Mouse (Mus musculus) limb, embryonic 14.5 days (tissue): ENCODE data around the gene Utf1. TPM values are rescaled to one million over a fixed set of nuclear protein-coding genes. Genes with fewer than 3 reads are reported as not detected.

Source experiments
- ATAC-seq: fragments of 200-750 bp; cut with Nextera tagmentation; 2 replicates; pipeline ENCODE4 v1.8.0; 2017; ENCODE audit warnings: low read depth, moderate number of reproducible peaks, moderate TSS enrichment; ENCODE audit not compliant: low FRiP score
- DNase-seq: peaks from one replicate; pipeline ENCODE4 v3.0.0-alpha.2; 2015; ENCODE audit warnings: low spot score
- H3K27ac ChIP-seq: fragments of 300-500 bp; sonication (generic); replicated peaks from 2 replicates; pipeline ENCODE4 v1.5.1; 2014; ENCODE audit warnings: low read depth, mild to moderate bottlenecking, low read length, moderate library complexity, mixed read lengths
- H3K27me3 ChIP-seq: fragments of 300-500 bp; sonication (generic); 2 replicates; pipeline ENCODE4 v1.6.1; 2014; ENCODE audit warnings: low read length, mixed read lengths; ENCODE audit not compliant: control insufficient read depth, insufficient read depth
- H3K36me3 ChIP-seq: fragments of 300-500 bp; sonication (generic); 2 replicates; pipeline ENCODE4 v1.6.1; 2014; ENCODE audit warnings: mild to moderate bottlenecking, low read length, moderate library complexity, mixed read lengths; ENCODE audit not compliant: control insufficient read depth, insufficient read depth
- H3K4me1 ChIP-seq: fragments of 300-500 bp; sonication (generic); 2 replicates; pipeline ENCODE4 v1.6.1; 2014; ENCODE audit warnings: antibody characterized with exemption, low read length, mixed read lengths; ENCODE audit not compliant: control insufficient read depth, insufficient read depth
- H3K4me2 ChIP-seq: fragments of 300-500 bp; sonication (generic); replicated peaks from 2 replicates; pipeline ENCODE4 v1.6.1; 2014; ENCODE audit warnings: low read depth, mild to moderate bottlenecking, low read length, moderate library complexity; ENCODE audit not compliant: severe bottlenecking
- H3K4me3 ChIP-seq: fragments of 300-500 bp; sonication (generic); replicated peaks from 2 replicates; pipeline ENCODE4 v1.5.1; 2014; ENCODE audit warnings: low read length
- H3K9ac ChIP-seq: fragments of 300-500 bp; sonication (generic); 2 replicates; pipeline ENCODE4 v1.6.1; 2014; ENCODE audit warnings: mild to moderate bottlenecking, low read depth, low read length, moderate library complexity; ENCODE audit not compliant: severe bottlenecking
- H3K9me3 ChIP-seq: fragments of 300-500 bp; sonication (generic); 2 replicates; pipeline ENCODE4 v1.6.1; 2016; ENCODE audit warnings: low read length; ENCODE audit not compliant: control insufficient read depth
- POLR2A ChIP-seq: fragments of 200-500 bp; IDR thresholded peaks from 2 replicates; pipeline ENCODE4 v1.8.0; 2012; ENCODE audit warnings: inconsistent platforms, mild to moderate bottlenecking, moderate library complexity, borderline replicate concordance; ENCODE audit not compliant: insufficient read depth, insufficient read length; ENCODE audit errors: extremely low read depth
- WGBS: fragments of 180-500 bp; shearing (Covaris S2); extraction: QIAGEN DNeasy Blood & Tissue Kit; methylation state at CpG from one replicate; pipeline ENCODE4 v1.1.7; 2014; 5-methylcytosine and 5-hydroxymethylcytosine counted together
- polyA plus RNA-seq, 2 experiments: library from polyadenylated mRNA; depleted of rRNA in 1 of 2; stranded (reverse) in 1 of 2; unstranded in 1 of 2; fragments of >200 nt; fragmentation: Nextera tagmentation in 1 of 2; extraction: Ambion mirVana in 1 of 2; gene quantifications; 2 replicates each; pipeline versions ENCODE4 v1.2.1 to v1.2.3; 2012 to 2014

The Utf1 gene
- polyA plus RNA-seq, 2 experiments, result 0.11 to 0.15 TPM

DNA sequence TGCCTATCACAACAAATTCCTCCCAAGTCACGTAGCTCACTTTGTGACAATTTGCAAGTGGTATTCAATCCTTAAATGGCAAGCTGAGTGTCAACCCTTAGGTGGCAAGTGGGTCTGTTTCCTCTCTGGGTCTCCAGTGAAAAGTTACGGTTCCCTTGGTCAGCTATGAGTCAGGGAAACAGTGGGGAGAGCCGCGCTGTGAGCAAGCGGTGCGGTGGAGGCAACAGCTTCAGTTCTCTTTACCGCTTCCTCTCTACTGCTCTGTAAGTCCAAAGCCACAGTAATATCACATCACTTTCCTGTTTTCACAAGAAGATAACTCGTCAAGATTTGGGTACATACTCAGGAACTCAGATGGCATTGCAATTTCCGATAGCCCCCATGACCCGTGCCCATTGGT lies 30.7 kb downstream of the Utf1 start:
- Histone ChIP-seq H3K36me3 (no peaks in the 10 kb centered on the region), H3K9me3 (no peaks in the 10 kb centered on the region), H3K9ac (no peak overlapping the region), H3K4me1 (no peaks in the 10 kb centered on the region), H3K4me3 (no peak overlapping the region), H3K27me3 (no peaks in the 10 kb centered on the region), H3K4me2 (no peak overlapping the region), H3K27ac (no peak overlapping the region)
- 85% methylated on average over 10 of the region's 10 CpGs for WGBS
- no peak for DNase-seq
- ATAC-seq, result no peak
- TF ChIP-seq POLR2A, result no peak

DNA sequence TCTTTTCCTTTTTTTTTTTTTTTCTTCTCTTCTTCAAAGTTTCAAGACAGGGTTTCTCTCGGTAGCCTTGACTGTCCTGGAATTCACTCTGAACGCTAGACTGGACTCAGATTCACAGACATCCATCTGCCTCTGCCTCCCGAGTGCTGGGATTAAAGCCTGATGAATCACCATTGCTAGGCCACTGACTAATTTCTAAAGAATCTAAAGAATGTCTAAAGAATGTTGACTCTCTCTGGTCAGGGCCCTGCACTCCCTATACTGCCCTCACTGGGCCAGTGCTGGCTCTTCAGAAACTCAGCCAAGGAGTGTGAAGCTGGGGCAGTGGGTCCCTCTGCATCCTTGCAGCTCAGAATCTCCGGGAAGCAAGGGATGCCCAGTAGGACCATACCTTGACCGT lies 31.9 kb downstream of the Utf1 start:
- no peak overlapping the region for H3K4me2 ChIP-seq
- H3K9ac ChIP-seq, result no peak overlapping the region
- H3K27me3 ChIP-seq, result no peaks in the 10 kb centered on the region
- no peak for DNase-seq
- no peak overlapping the region for H3K27ac ChIP-seq
- no peak for ATAC-seq
- no peak for TF ChIP-seq POLR2A
- H3K4me1 ChIP-seq, result no peaks in the 10 kb centered on the region
- no peak overlapping the region for H3K4me3 ChIP-seq
- no peaks in the 10 kb centered on the region for H3K36me3 ChIP-seq
- no peaks in the 10 kb centered on the region for H3K9me3 ChIP-seq
- 47% methylated on average over 5 of the region's 5 CpGs for WGBS

DNA sequence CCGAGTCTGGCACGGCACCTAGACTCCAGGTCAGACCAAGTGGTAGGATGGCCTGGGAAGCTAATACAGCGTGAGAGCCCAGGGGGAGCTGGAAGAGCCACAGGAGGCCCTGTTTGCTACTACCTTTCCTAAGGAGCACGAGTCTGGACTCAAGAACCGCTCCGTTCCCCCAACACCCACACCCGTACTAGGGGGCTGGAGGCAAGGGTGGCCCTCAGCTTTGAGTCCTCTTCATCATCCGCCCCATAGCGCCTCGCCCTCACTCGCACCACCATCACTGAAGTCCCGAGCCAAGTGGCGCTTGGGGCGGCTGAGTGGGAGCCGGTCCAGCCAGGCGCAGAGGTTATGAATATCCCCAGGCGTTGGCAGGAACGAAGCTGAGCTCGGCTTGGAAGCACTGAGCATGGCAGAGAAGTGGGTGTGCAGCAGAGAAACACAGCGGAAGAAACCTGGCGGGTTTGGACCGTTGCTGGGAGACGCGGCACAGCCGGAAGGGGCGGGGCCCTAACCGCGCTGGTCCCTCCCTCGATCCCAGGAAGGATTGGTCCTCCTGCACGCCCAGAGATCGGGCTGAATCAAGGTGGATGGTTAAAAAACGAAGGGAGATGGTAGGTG lies 34.8 kb downstream of the Utf1 start, which contains the start of gene 6430531B16Rik:
6430531B16Rik (minus strand) TSS at position 478 of the 615 bp plus-strand sequence.
- Histone ChIP-seq H3K27ac (no peak within 1 kb of the TSS), H3K9me3 (no peaks in the 10 kb centered on the region), H3K4me2 (peak within 1 kb of the TSS; percentile 82), H3K4me3 (peak within 1 kb of the TSS; percentile 50), H3K4me1 (no peaks in the 10 kb centered on the region), H3K9ac (peak within 1 kb of the TSS; percentile 44), H3K27me3 (no peaks in the 10 kb centered on the region), H3K36me3 (no peaks in the 10 kb centered on the region)
- peak; percentile 95 for ATAC-seq
- TF ChIP-seq POLR2A, result no peak
- DNase-seq, result peak; percentile 85
- WGBS, result 3% methylated on average over 32 of the region's 32 CpGs

DNA sequence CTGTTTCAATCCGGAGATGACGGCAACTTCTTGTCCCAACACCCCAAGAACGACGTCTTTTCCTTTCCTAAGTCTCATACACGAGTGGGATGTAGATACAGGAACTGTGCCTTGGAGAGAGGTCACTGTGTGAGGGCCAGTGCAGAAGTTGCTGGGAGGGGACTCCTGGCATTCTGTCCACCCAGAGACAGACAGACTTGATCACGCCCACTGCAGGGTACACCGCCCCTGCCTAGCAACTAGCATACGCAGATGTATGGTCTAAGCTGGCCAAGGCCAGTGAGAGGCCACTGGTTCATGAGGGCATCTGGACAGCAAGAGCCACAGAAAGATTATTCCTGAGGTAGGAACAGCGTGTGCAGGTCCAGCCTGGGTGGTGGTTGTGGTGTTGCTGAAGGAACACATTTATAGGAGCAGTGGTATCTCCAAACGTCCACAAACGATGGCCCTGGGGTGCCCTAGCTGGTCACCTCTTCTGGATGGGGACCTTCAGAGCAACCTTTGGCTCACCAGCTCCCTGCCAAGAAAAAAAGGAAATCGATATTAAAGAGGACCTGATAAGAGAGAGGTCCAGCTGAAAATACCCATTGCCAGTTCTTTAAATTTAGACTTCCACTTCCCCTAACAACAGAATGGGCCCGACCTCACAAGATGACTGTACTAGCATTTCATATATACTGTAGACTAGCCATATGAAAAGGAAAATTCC lies 35.6 kb downstream of the Utf1 start:
- Histone ChIP-seq H3K4me3 (peak overlapping the region; percentile 50), H3K4me2 (peak overlapping the region; percentile 82), H3K27me3 (no peaks in the 10 kb centered on the region), H3K27ac (no peak overlapping the region), H3K36me3 (no peaks in the 10 kb centered on the region), H3K9me3 (no peaks in the 10 kb centered on the region), H3K4me1 (no peaks in the 10 kb centered on the region), H3K9ac (peak overlapping the region; percentile 13; the same call in 1 of the 2 replicates)
- ATAC-seq (peak; percentile 45; the same call in 1 of the 2 replicates), DNase-seq (no peak)
- TF ChIP-seq POLR2A, result no peak
- WGBS, result 35% methylated on average over 13 of the region's 13 CpGs

DNA sequence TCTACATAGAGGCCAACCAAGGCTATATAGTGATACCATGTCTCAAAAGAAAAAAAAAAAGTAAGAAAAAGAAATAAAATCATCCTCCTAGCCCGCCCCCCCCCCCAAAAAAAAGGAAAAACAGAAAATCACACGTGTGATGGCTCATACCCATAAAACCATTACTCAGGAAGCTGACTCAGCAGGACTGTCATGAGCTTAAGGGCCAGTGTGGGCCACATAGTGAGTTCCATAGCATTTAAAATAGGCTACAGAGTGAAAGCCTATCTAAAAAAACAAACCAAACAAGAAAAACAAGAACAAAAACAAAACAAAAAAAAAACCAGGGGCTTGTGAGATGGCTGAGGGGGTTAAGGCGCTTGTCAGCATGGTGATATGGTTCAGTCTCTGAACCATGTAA lies 37.2 kb downstream of the Utf1 start:
- Histone ChIP-seq H3K9ac (no peak overlapping the region), H3K4me1 (no peaks in the 10 kb centered on the region), H3K4me2 (no peak overlapping the region), H3K4me3 (no peak overlapping the region), H3K27ac (no peak overlapping the region), H3K9me3 (no peaks in the 10 kb centered on the region), H3K27me3 (no peaks in the 10 kb centered on the region), H3K36me3 (no peaks in the 10 kb centered on the region; the same call in 1 of the 2 replicates)
- no peak for ATAC-seq
- no peak for TF ChIP-seq POLR2A
- WGBS, result 52% methylated on average over 3 of the region's 3 CpGs
- no peak for DNase-seq
